Mouse (Mus musculus): Measurements from ENCODE around the gene Slc18b1.

The Slc18b1 gene

DNA sequence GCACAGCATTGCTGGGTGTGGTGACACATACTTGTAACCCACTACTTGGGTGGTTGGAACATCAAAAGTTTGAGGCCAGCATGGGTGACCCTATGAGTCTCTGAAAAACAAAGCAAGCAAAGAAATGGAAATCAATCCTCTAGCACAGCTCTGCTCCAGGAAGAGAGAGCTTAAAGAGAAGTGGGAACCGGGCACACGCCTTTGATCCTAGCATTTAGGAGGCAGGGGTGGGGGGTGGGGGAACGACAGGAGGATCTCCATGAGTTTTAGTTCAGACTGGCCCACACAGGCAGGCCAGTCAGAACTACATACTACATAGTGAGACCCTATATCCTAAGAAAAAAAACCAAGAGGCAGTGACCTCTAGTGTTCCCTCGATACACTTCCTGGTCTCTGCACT, 9.4 kb downstream of the Slc18b1 start:
- DNase-seq (ENCODE audit: low spot score): no peak

DNA sequence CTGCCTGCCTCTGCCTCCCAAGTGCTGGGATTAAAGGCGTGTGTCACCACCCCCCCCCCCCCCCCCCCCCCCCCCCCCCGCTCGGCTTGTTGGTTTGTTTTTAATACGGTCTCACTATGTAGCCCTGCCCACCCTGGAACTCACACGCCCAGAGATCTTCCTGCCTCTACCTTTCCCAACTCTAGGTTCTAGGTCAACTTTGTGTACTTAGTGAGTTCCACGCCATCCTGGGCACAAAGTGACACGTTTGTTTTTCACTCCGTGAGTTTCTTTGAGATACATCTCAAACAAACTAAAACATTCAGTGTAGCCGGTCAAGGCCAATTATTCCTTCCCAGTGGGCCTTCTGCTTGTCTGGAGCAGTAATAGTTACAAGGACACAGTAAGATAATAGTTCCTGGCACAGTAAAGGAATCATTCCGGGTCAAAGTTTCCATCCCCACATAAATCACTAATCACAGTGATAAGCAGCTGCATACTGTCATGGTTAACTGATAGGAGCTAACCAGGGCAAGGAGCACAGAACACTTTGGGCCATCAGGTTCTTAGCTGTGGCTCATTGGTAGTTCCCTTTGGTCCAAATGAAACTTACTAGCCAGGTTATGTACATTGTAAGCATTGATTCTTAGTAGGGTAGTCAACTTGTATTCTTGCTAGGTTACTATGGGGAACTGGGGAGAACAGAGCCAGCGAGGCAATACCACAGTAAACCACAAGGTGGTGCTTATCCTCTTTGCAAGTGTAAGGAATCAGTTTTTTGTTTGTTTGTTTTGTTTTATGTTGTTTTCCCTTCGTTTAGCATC, 15.1 kb downstream of the Slc18b1 start:
- DNase-seq (ENCODE audit: low spot score): peak; percentile 76

DNA sequence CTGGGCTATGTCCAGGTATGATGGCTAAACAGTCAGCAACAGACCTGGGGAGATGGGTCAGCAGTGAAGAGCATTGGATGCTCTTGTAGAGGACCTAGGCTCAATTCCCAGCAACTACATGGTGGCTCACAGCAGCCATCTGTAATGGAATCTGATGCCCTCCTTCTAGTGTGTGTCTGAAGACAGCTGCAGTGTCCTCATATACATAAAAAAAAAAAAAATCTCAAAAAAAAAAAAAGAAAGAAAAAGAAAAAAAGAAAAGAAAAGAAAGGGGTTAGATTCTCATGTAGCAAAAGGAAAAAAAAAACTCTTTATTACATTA, 15.6 kb downstream of the Slc18b1 start:
- DNase-seq (ENCODE audit: low spot score): no peak

DNA sequence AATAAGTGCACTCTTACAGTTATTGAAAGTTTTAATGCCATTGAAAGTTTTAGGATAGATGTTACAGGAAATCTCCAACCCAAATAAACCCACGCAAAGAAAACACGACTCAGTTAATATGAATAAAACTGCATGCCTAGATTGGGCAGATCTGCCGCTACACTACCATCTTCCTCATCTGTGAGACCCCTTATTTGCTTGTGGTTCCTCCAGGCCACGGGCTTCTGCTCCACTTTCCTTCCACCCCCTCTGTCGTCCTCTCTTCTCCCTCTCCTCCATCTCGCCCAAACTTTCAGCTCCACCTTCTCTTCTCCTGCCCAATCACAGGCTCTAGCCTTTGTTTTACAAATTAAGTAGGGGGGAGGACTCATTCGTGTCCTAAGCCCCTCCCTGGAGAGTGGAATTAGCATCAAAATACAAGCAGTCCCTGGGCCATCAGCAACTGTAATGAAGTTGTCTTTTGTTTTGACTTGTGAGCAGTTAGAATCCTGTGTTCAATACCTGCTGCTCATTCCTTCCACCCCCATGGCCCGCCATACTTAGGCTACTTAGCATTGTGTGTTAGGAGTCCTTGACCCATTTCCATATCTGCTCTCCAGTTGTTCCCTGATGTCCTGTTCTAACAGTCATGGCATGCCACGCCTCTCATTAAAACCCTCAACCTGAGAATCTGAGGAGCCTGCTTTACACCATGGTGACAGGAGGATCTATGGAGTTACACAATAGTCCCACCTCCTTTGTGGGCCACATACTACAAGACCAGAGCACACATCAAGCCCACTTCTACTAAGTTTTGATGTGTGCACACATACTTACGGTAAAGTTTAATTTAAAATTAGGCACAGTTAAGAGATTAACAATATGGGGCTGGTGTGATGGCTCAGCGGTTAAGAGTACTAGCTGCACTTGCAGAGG, 16.3 kb downstream of the Slc18b1 start:
- peak; percentile 19 for DNase-seq (ENCODE audit: low spot score)

DNA sequence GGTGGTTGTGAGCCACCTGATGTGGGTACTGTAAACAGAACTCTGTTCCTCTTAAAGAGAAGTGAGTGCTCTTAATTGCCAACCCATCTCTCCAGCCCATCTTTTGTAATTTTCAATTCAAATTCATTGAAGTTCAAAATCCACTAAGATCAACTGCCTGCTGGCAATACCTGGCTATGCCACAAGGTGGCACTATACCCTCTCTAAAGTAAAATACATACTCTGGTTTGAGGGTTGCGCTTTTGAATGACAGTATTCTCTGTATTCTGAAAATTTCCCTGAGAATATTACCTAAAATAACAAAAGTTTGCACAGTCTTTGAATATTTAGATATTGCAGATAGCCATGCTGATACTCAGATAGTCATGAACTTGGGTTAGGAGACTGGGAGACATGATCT, 18.4 kb downstream of the Slc18b1 start:
- DNase-seq (ENCODE audit: low spot score): peak; percentile 83

DNA sequence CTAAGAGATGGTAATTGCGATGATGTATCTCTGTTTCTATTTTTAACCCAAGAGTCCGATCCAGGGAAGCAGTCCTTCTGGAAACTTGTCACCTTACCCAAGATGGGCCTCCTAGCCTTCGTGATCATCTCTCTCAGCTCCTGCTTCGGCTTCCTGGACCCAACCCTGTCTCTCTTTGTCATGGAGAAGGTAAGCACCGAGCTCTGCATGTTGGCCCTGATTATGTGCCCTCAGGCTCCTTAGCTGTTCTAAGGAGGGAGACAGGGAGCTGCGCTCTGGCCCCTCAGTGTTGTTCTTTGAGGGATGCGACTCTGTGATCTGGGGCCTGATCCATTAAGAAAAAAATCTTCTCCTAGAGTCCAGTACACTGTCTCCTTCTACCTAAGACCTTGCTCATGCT, 19.5 kb downstream of the Slc18b1 start:
- DNase-seq (ENCODE audit: low spot score): no peak

DNA sequence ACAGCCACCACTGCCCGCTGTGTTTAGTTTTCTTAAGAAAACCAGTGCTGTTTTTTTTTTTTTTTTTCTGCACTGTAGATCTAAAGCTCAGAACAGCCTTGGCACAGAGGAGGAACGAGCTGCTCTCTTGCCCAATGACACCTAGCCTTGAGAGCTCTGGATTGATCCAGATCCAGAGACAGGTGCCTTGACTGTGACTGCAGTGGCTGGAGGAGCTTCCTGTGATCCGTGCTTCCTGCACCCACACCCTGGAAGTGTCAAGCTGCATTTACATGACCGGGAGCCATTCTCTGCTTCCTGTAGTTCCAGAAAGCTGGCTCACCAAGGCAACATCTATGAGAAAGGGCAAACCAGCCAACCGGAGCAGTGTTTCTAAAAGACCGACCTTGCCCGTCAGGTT, 29.7 kb downstream of the Slc18b1 start:
- no peak for DNase-seq (ENCODE audit: low spot score)

DNA sequence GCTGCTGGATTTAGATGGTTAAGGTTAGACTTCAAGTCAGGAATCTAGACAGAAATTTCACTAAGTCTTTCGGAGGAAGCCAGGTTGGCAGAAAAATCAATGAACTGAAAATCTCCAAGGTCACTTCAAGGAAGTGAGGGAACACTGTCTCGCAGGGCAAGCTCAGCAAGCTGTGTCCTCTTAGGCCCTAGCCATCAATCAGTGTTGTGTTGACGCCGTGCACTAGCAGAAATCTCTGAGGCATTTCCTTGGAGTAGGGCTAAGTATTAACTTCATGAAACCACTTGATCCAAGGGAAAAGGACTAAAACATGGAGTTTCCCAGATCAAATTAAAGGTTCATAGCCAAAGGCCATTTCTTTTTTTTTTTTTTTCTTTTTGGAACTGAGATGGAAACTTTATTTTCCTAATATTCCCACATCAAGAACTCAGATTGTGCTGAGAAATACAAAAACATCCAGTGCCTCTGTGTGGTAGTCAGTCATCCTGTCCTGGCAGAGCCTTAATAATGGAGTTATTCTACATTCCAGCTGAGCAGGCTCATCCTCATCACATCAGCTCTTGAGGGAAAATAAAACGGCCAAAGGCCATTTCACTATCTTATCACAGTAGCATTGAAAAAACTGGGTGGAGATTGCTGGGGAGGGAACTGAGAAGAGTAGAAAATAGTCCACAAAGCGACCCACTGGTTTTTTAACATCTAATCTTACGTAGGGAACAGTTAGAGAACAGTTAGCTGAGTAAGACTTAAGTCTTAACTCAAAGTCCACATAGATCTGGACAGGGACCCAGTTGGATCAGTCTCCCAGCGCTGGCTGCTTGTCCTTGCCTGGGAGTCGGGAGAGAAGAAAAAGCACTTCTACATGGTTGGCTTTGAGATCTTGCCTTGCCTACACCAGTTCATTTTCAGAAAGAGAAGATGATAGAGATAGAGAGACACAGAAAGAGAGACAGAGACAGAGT, 39.5 kb downstream of the Slc18b1 start:
- no peak for DNase-seq (ENCODE audit: low spot score)

DNA sequence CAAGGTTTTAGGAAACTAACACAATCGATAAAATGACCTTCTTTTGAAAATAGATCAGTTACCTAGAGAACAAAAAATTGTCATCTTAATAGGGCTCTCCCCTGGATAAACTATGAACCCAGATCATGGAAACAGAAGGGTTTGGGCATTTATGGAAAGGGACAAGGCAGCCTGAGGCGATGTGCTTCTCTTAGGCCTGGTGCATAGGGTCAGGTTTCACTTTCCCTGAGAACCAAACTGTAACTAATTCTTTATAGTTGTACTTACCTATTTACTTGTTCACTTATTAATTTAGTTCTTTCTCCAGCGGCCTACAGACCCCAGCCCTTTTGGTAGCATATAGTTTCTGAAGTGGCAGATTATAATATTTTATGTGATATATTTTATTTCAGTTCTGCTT, 40.3 kb downstream of the Slc18b1 start:
- no peak for DNase-seq (ENCODE audit: low spot score)

DNA sequence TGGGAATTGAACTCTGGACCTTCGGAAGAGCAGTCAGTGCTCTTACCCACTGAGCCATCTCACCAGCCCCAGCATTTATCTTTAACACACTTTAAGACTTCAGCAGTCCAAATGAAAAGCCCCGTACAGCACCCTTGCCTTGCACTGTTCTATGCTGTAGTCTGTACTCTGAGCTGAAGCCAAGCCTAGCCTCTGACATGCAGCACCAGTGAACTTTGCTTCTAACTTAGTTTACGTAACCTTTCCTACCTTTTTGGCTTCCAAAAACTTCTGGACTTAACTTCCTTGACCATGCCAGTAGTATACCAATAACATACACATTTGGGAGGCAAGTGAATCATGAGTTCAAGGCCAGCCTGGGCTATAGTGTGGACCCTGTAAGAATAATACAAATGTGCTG, 42.1 kb downstream of the Slc18b1 start:
- DNase-seq (ENCODE audit: low spot score): no peak

DNA sequence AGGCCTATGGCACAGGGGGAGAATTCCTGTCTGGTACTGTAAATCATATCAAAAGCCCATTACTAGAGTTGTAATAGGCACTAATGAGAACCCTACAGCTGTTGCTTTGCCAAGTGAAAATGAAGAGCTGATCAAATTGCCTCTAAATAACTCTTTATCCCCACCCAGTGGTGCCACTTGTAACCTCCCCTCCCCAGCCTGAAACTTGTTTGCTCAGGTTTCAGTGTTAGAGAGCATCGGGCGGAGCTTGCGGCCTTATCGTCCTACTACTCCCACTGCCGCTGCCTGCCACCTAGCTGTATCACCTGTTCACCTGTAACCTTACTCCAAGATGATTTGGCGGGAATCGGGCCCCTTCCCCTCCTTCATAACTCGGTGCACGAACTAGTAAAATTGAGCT, 42.6 kb downstream of the Slc18b1 start:
- DNase-seq (ENCODE audit: low spot score): peak; percentile 19

DNA sequence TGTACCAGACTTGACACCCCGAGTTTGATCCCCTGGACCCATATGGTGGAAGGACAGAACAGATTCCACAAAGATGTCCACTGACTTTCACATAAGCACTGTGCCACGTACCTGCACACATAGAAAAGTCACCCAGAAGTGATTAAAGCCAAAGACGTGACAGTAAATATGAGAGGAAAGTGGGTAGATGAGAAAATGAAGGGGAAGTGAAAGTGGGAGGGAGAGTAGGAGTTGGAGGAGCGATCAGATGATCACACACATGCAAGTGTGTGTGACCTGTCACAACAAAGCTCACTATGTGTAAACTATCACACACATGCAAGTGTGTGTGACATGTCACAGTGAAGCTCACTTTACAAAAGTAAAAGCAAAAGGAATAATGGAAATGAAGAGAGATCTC, 43.7 kb downstream of the Slc18b1 start:
- no peak for DNase-seq (ENCODE audit: low spot score)

DNA sequence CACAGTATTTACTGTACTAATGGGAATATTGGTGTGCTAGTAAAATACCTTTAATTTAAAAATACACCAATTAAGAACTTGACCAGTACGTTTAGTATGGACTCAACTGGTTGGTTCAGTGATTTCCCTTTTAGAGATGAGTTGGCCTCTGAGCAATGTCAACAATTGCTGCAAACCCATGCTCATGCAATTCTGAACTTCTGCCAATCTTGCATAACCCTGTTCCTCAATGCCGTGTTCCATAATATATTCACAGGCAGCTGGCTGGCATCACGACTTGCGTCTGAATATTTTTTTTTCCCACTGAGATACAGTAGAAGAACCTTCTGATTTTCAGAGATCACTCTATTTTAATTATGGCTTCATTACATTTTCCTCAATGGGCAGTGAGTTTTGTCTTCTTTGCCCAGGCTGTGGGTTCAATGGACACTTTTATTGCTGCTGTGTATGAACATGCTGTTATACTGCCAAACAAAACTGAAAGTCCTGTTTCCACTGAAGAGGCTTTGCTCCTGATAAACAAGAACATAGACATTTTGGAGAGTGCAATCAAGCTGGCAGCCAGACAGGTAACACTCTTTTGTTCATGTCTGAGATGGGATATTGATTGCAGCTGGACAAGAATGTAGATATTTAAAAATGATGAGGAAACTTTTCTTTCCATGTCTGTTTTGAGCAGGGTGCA, 54.6 kb downstream of the Slc18b1 start, which contains the start of gene Vnn3:
Gene Vnn3 (plus strand): TSS at position 235 of the 685 bp plus-strand sequence.
- DNase-seq (ENCODE audit: low spot score): no peak

DNA sequence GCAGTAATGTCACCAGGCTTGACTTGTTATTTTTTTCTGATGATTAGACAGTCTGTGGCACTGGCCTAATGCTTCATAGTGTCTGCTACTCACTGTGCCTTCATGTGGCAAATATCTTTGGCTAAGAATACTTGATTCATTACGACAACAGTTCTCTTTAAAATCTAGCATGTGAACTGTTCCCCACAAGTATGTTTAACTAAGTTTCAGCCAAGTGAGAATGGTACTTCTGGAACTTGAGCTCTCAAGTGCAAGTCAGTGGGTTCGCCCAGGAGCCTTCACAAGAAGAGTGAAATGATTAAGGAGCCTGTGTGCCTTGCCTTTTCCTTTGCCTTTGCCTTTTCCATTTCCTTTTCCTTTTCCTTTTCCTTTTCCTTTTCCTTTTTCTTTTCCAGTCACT, 55.3 kb downstream of the Slc18b1 start:
- no peak for DNase-seq (ENCODE audit: low spot score)

DNA sequence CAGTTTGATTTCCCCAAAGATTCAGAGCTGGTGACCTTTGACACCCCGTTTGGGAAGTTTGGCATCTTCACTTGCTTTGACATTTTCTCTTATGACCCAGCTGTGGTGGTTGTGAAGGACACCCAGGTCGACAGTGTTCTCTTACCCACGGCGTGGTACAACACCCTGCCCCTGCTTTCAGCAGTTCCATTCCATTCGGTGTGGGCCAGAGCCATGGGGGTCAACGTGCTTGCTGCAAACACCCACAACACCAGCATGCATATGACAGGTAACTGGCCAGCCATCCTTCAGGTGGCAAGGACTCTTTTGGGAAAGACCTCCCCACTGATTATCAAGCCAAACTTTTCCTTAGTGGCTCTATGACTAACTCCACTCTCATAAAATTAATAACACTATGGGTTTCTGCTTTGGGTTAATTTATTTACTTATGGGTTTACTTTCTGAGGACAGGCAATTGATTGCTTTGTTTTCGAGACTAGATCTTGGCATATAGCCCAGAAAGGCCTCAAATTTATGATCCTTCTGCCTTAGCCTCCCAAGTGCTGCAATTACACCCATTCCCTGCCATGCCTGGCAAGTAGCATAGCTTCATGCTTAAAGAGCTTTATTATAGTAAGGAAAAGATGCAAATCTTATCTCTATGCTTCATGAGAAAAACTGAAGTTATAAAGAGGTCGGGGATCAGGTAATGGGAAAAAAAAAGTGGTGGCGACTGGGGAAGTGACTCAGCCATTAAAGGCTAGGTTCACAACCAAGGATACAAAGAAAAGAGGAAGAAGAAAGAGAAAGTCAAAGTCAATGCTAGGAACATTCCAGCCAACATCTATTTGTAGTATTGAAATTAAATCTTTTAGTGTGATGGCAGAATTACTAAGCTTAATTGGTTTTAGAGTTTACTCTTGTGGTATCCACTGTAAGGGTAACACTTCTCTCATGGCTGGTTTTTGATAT, 67.9 kb downstream of the Slc18b1 start:
- DNase-seq (ENCODE audit: low spot score): no peak

Data from embryo, embryonic 10.5 days (tissue).